Mouse (Mus musculus): ENCODE measurements at regions not wholly inside any gene's neighbourhood (a gene's known extent, or its start where the extent isn't known, plus 50 kb on each side); places are given as distances from the start of the nearest gene placed in this dataset.

- TF ChIP-seq EP300 (IDR thresholded peaks at IDR 0.05; ENCODE audit: insufficient read depth, low read depth, low read length) (no peak), POLR2A (IDR thresholded peaks at IDR 0.05; ENCODE audit: insufficient read depth, low read length) (no peak), CTCF (IDR thresholded peaks at IDR 0.05; ENCODE audit: low read depth, low read length) (no peak)
Observed at GRCm38 (mm10) chr2:159134042-159134441, 339.4 kb downstream of the Dhx35 start.

Measured in ES-Bruce4 (cell line).